Mouse (Mus musculus) cortical plate, adult 2 months (tissue): ENCODE results near the gene Nav1.

Experiments used
- CTCF ChIP-seq: fragments of 200-500 bp; IDR thresholded peaks from 2 replicates; pipeline ENCODE4 v1.5.1; 2011; ENCODE audit warnings: mild to moderate bottlenecking, control low read depth, low read length; ENCODE audit not compliant: insufficient read depth; ENCODE audit errors: extremely low read depth
- POLR2A ChIP-seq: fragments of 200-500 bp; IDR thresholded peaks from 2 replicates; pipeline ENCODE4 v1.6.1; 2011; ENCODE audit warnings: mild to moderate bottlenecking, low read length, control low read depth; ENCODE audit not compliant: insufficient read depth; ENCODE audit errors: extremely low read depth

- TF ChIP-seq CTCF = no peak
- no peak for TF ChIP-seq POLR2A
These were observed 28.4 kb upstream of the Nav1 start for GRCm38 (mm10) chr1:135635323-135636064.
